Mouse (Mus musculus) right cerebral cortex, postnatal 36 days (tissue): Measurements from ENCODE around the gene Fmo2.

Source experiments
- DNase-seq, 2 experiments: peaks; one replicate each; pipeline ENCODE4 v3.0.0; 2022; ENCODE audit warnings: low spot score in 2 of 2, mixed read lengths in 1 of 2

Gene Fmo2

GRCm38 (mm10) chr1:162897838-162898811 lies at the start of gene Fmo2:
Fmo2 (minus strand) TSS chr1:162898726.
- DNase-seq, result no peak

GRCm38 (mm10) chr1:162947934-162948333 lies 49.4 kb upstream of the Fmo2 start:
- no peak for DNase-seq

- no peak for DNase-seq
Observed at GRCm38 (mm10) chr1:162946837-162947558, 48.5 kb upstream of the Fmo2 start.

- DNase-seq, result no peak
Observed at GRCm38 (mm10) chr1:162943700-162944099, 45.2 kb upstream of the Fmo2 start.

GRCm38 (mm10) chr1:162938696-162939351 lies 40.3 kb upstream of the Fmo2 start:
- no peak for DNase-seq

GRCm38 (mm10) chr1:162937970-162938695 lies 39.6 kb upstream of the Fmo2 start:
- DNase-seq, result no peak

- no peak for DNase-seq
Observed at GRCm38 (mm10) chr1:162937415-162937814, 38.9 kb upstream of the Fmo2 start, which contains the start of gene Fmo6. Fmo6 (minus strand) TSS chr1:162937515.

GRCm38 (mm10) chr1:162934374-162935012 lies 36.0 kb upstream of the Fmo2 start:
- no peak for DNase-seq

GRCm38 (mm10) chr1:162932386-162932785 lies 33.9 kb upstream of the Fmo2 start:
- no peak for DNase-seq

- DNase-seq, result no peak
Observed at GRCm38 (mm10) chr1:162931880-162932279, 33.4 kb upstream of the Fmo2 start.

- no peak for DNase-seq
Observed at GRCm38 (mm10) chr1:162931310-162931875, 32.9 kb upstream of the Fmo2 start.

- DNase-seq, result no peak
Observed at GRCm38 (mm10) chr1:162930631-162931030, 32.1 kb upstream of the Fmo2 start.

GRCm38 (mm10) chr1:162929146-162929545 lies 30.6 kb upstream of the Fmo2 start:
- no peak for DNase-seq

- no peak for DNase-seq
Observed at GRCm38 (mm10) chr1:162925121-162925520, 26.6 kb upstream of the Fmo2 start.

- DNase-seq, result no peak
Observed at GRCm38 (mm10) chr1:162916661-162917060, 18.1 kb upstream of the Fmo2 start.

GRCm38 (mm10) chr1:162914932-162915556 lies 16.5 kb upstream of the Fmo2 start:
- no peak for DNase-seq

GRCm38 (mm10) chr1:162912085-162912484 lies 13.6 kb upstream of the Fmo2 start:
- no peak for DNase-seq

- DNase-seq, result no peak
Observed at GRCm38 (mm10) chr1:162901879-162902278, 3.4 kb upstream of the Fmo2 start.

GRCm38 (mm10) chr1:162895900-162896299 lies 2.6 kb downstream of the Fmo2 start:
- DNase-seq, result peak in 1 of 2 experiments; percentile 9

- no peak for DNase-seq
Observed at GRCm38 (mm10) chr1:162893014-162893413, 5.5 kb downstream of the Fmo2 start.
